Mouse (Mus musculus) heart, adult 9 months (tissue): ENCODE measurements around the gene Kit.

Source experiments
- DNase-seq, 2 experiments: peaks; one replicate each; pipeline ENCODE4 v3.0.0; 2022; ENCODE audit warnings: low spot score in 2 of 2

Gene Kit

GRCm38 (mm10) chr5:75574852-75575566, at the start of gene Kit:
Gene Kit, plus strand, starts transcription at chr5:75574916.
- peak; percentile 40 to 55 for DNase-seq

GRCm38 (mm10) chr5:75536156-75536555, 38.6 kb upstream of the Kit start:
- DNase-seq = no peak

GRCm38 (mm10) chr5:75537717-75538116, 37.0 kb upstream of the Kit start:
- DNase-seq = no peak

- DNase-seq = no peak
Observed at GRCm38 (mm10) chr5:75538458-75538857, 36.3 kb upstream of the Kit start.

GRCm38 (mm10) chr5:75539098-75539497, 35.6 kb upstream of the Kit start:
- no peak for DNase-seq

- DNase-seq = no peak
Observed at GRCm38 (mm10) chr5:75543757-75544156, 31.0 kb upstream of the Kit start.

- no peak for DNase-seq
Observed at GRCm38 (mm10) chr5:75544472-75545264, 30.0 kb upstream of the Kit start.

GRCm38 (mm10) chr5:75545265-75545643, 29.5 kb upstream of the Kit start:
- DNase-seq = no peak

GRCm38 (mm10) chr5:75553021-75553420, 21.7 kb upstream of the Kit start:
- DNase-seq = no peak

- DNase-seq = no peak
Observed at GRCm38 (mm10) chr5:75557636-75558035, 17.1 kb upstream of the Kit start.

GRCm38 (mm10) chr5:75559291-75559690, 15.4 kb upstream of the Kit start:
- no peak for DNase-seq

- no peak for DNase-seq
Observed at GRCm38 (mm10) chr5:75561231-75561630, 13.5 kb upstream of the Kit start.

- DNase-seq = no peak
Observed at GRCm38 (mm10) chr5:75574151-75574851, 415 bp upstream of the Kit start.

- peak; percentile 11 to 31 for DNase-seq
Observed at GRCm38 (mm10) chr5:75575567-75576515, 1.1 kb downstream of the Kit start.

- DNase-seq = no peak
Observed at GRCm38 (mm10) chr5:75576741-75577140, 2.0 kb downstream of the Kit start.

GRCm38 (mm10) chr5:75578141-75578540, 3.4 kb downstream of the Kit start:
- peak in 1 of 2 experiments; percentile 27 for DNase-seq

- no peak for DNase-seq
Observed at GRCm38 (mm10) chr5:75579244-75579643, 4.5 kb downstream of the Kit start.

- DNase-seq = no peak
Observed at GRCm38 (mm10) chr5:75579646-75580268, 5.0 kb downstream of the Kit start.

GRCm38 (mm10) chr5:75581926-75582325, 7.2 kb downstream of the Kit start:
- no peak for DNase-seq

GRCm38 (mm10) chr5:75587781-75588180, 13.1 kb downstream of the Kit start:
- no peak for DNase-seq
